Mouse (Mus musculus) small intestine, adult 2 months (tissue): ENCODE measurements around the gene Ppef1. TPM values are rescaled to one million over a fixed set of nuclear protein-coding genes. Genes with fewer than 3 reads are reported as not detected.
"Not testable (repeated sequence)": the region's sequence is repeated elsewhere in the genome, so short reads cannot be mapped to it uniquely, and the experiment has no call there.

Source experiments
- H3K27ac ChIP-seq: fragments of 200-500 bp; 2 replicates; pipeline ENCODE4 v1.5.1; 2012; ENCODE audit warnings: low read depth, low read length, control low read depth, inconsistent platforms; ENCODE audit not compliant: insufficient read depth
- H3K27me3 ChIP-seq: fragments of 200-500 bp; 2 replicates; pipeline ENCODE4 v1.6.1; 2012; ENCODE audit warnings: mild to moderate bottlenecking, moderate library complexity, low read length, inconsistent platforms; ENCODE audit not compliant: control insufficient read depth, insufficient read depth
- H3K36me3 ChIP-seq: fragments of 200-500 bp; 2 replicates; pipeline ENCODE4 v1.6.1; 2012; ENCODE audit warnings: mild to moderate bottlenecking, low read length, control low read depth, inconsistent platforms; ENCODE audit not compliant: control insufficient read depth, insufficient read depth
- H3K4me1 ChIP-seq: fragments of 200-500 bp; 2 replicates; pipeline ENCODE4 v1.6.1; 2012; ENCODE audit warnings: low read length, inconsistent platforms, mixed read lengths; ENCODE audit not compliant: control insufficient read depth, insufficient read depth, insufficient read length
- H3K4me3 ChIP-seq: fragments of 200-500 bp; 2 replicates; pipeline ENCODE4 v1.5.1; 2012; ENCODE audit warnings: low read depth, mild to moderate bottlenecking, control low read depth, inconsistent platforms, low read length, moderate library complexity
- CTCF ChIP-seq: fragments of 200-500 bp; IDR thresholded peaks from 2 replicates; pipeline ENCODE4 v1.5.1; 2012; ENCODE audit warnings: low read depth, mild to moderate bottlenecking, control low read depth, inconsistent platforms, low read length, moderate library complexity, mixed read lengths; ENCODE audit not compliant: insufficient replicate concordance, insufficient read length; ENCODE audit errors: extremely low read depth
- POLR2A ChIP-seq: fragments of 200-500 bp; IDR thresholded peaks from 2 replicates; pipeline ENCODE4 v1.6.1; 2012; ENCODE audit warnings: low read depth, mild to moderate bottlenecking, control low read depth, inconsistent platforms, low read length, moderate library complexity
- WGBS: fragments of 180-500 bp; shearing (Covaris S2); methylation state at CpG from one replicate; pipeline ENCODE4 v1.1.7; 2018; 5-methylcytosine and 5-hydroxymethylcytosine counted together
- polyA plus RNA-seq: library from polyadenylated mRNA; depleted of rRNA; stranded (reverse); fragments of >200 nt; gene quantifications from 2 replicates; pipeline ENCODE4 v1.2.3, GENCODE M21; 2012; rRNA removed

The Ppef1 gene
- not detected in 2 replicates for polyA plus RNA-seq

- Histone ChIP-seq H3K4me1 (no peaks in the 10 kb centered on the region), H3K27me3 (no peaks in the 10 kb centered on the region), H3K36me3 (no peaks in the 10 kb centered on the region), H3K4me3 (no peak within 1 kb of the TSS), H3K27ac (no peak within 1 kb of the TSS)
- 55% methylated on average over 5 of the region's 5 CpGs for WGBS
- TF ChIP-seq CTCF: no peak
- no peak for TF ChIP-seq POLR2A
Measured at GRCm38 (mm10) chrX:160735650-160736049, at the start of gene Ppef1. TSS of gene Ppef1 (minus strand) at chrX:160735765.

GRCm38 (mm10) chrX:160782276-160782675, 46.7 kb upstream of the Ppef1 start:
- no peaks in the 10 kb centered on the region for H3K36me3 ChIP-seq
- no peaks in the 10 kb centered on the region for H3K4me1 ChIP-seq
- WGBS: 77% methylated on average over 5 of the region's 5 CpGs
- no peak overlapping the region for H3K4me3 ChIP-seq
- no peak overlapping the region for H3K27ac ChIP-seq
- TF ChIP-seq POLR2A (no peak), CTCF (no peak)
- H3K27me3 ChIP-seq: no peaks in the 10 kb centered on the region

DNA sequence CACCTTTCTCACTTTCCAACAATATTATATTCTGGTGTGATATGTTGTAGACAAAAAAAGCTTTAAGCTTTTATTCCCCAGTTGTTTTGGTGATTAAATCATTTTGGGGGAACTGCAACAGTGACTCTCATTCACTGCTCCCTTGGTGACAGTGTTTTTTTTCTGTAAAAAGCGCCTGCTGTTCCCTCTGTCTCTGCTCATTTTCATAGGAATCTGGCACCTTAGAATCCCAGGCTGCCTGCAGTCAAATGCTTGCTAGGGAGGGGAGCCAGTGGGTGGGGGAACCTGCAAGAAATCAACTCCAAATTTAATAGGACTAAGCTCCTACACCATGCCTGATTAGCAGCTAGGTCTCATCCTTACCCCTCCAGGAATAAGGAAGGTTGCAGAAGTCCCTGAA, 37.5 kb upstream of the Ppef1 start:
- 55% methylated on average over 1 of the region's 1 CpGs for WGBS
- Histone ChIP-seq H3K27me3 (no peaks in the 10 kb centered on the region), H3K4me1 (no peaks in the 10 kb centered on the region), H3K36me3 (no peaks in the 10 kb centered on the region), H3K27ac (no peak overlapping the region), H3K4me3 (no peak overlapping the region)
- TF ChIP-seq POLR2A (no peak), CTCF (no peak)

GRCm38 (mm10) chrX:160769622-160770021, 34.1 kb upstream of the Ppef1 start:
- 79% methylated on average over 5 of the region's 5 CpGs for WGBS
- H3K36me3 ChIP-seq, H3K27me3 ChIP-seq, H3K27ac ChIP-seq, H3K4me3 ChIP-seq, H3K4me1 ChIP-seq: not testable (repeated sequence)

DNA sequence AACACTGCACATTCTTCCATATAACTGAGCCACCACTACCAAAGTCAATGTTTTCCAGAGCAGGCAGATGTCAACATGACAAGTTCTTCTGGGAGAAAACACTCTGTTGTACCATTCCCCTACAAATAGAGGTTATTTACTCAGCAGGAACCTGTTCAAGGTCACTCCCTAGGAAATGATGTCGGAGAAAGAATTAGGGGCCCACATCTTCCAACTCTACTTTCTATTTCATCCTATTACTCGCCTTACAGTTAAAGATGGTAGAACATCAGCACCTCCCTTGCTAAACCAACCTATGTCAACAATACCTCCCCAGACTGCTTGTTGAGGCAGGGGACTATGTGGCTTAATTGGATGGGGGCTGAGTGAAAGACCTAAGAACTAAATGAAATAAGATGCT, 32.1 kb upstream of the Ppef1 start, which contains the start of gene Rs1:
Rs1 (plus strand) TSS at position 301 of the 400 bp plus-strand sequence.
- 76% methylated on average over 2 of the region's 2 CpGs for WGBS
- Histone ChIP-seq H3K27me3 (no peaks in the 10 kb centered on the region), H3K4me3 (no peak within 1 kb of the TSS), H3K36me3 (no peaks in the 10 kb centered on the region), H3K27ac (no peak within 1 kb of the TSS), H3K4me1 (no peaks in the 10 kb centered on the region)
- no peak for TF ChIP-seq CTCF
- no peak for TF ChIP-seq POLR2A

DNA sequence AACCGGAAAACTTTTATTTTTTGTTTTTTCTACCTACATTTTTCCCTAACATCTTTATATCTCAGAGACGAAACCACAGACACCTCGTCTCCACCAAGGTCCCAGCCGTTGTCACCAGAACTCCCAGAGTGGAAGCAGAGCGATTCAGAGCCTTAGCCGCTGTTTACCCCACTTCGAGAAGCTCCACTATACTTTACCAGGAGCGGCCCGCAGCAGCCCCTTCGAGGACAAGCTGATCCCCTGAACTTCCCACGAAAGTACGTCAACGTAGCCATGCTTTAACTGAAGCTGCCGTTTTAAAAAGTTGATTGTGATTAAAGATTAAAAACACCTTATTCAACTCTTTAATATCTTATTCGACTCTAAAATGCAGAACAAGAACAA, 30.7 kb upstream of the Ppef1 start:
- Histone ChIP-seq H3K4me1 (no peaks in the 10 kb centered on the region), H3K36me3 (no peaks in the 10 kb centered on the region), H3K4me3 (peak overlapping the region; percentile 68), H3K27me3 (no peaks in the 10 kb centered on the region), H3K27ac (no peak overlapping the region)
- TF ChIP-seq POLR2A: no peak
- TF ChIP-seq CTCF: no peak
- 19% methylated on average over 15 of the region's 15 CpGs for WGBS

- peak overlapping the region; percentile 68 for H3K4me3 ChIP-seq
- no peaks in the 10 kb centered on the region for H3K27me3 ChIP-seq
- H3K4me1 ChIP-seq: no peaks in the 10 kb centered on the region
- H3K27ac ChIP-seq: no peak overlapping the region
- WGBS: 17% methylated on average over 30 of the region's 30 CpGs
- no peaks in the 10 kb centered on the region for H3K36me3 ChIP-seq
- TF ChIP-seq POLR2A: no peak
- no peak for TF ChIP-seq CTCF
Measured at GRCm38 (mm10) chrX:160765389-160766232, 30.0 kb upstream of the Ppef1 start.
